Mouse (Mus musculus): ENCODE measurements at regions not wholly inside any gene's neighbourhood (a gene's known extent, or its start where the extent isn't known, plus 50 kb on each side); places are given as distances from the start of the nearest gene placed in this dataset.

GRCm38 (mm10) chr1:128832201-128832883 is 240.2 kb upstream of the Cxcr4 start:
- TF ChIP-seq POLR2A (IDR thresholded peaks at IDR 0.05; ENCODE audit: low read depth, low read length) (no peak), CTCF (IDR thresholded peaks at IDR 0.05; ENCODE audit: extremely low read depth, insufficient read length, insufficient replicate concordance, low read depth, low read length) (peak; percentile 84)

All from small intestine, adult 2 months (tissue).